ENCODE assay signal across 8 mouse cellular contexts in the genomic region with DNA sequence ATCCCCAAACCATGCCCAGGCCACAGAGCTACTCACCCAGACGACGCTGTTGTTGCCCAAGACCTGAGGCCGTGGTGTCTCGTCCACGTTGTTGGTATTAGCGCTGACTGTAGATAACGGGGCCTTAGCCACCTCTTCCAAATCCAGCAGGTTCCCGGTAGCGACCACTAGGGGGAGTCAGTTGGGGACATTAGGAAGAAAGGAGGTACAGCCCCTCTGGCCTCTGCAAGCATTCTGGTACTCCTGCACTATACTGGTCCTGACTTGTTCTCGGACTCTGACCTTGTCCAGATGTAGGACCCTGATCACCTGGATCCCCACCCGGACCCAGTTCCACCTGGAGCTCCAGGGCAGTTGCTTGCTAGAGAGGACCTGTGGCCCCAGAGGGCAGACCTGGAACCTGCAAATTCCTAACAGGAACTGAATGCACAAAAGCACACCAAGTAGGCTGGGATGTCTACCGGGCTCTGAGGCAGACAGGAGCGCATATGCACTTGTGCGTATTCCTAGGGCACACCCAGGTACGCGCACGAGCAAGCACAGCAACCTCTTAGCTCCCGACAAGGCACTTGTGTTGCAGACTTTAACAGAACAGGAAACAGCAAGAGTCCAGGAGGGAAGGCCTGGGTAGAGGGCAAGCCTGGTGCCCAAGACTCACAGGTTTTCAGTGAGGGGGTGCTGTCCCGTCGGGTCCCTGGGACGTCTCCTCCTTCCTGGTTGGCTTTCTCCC. TPM values are rescaled to one million over a fixed set of nuclear protein-coding genes. Genes with fewer than 3 reads are reported as not detected.
DNase-seq lines count a peak whose midpoint lies in the region; ATAC-seq and TF ChIP-seq lines count a peak whose summit lies in the region.

No protein-coding gene starts in this region.

- no peaks in the 10 kb centered on the region for H3K27me3 ChIP-seq in forebrain, postnatal 0 days (ENCODE audit: insufficient read depth, low read length)
- H3K27me3 ChIP-seq in forebrain, embryonic 14.5 days (replicated peaks; ENCODE audit: control insufficient read depth, insufficient read depth, low read length) = no peaks in the 10 kb centered on the region
- no peaks in the 10 kb centered on the region for H3K27me3 ChIP-seq in liver, embryonic 16.5 days (ENCODE audit: control insufficient read depth, insufficient read depth, low read depth, low read length)
- no peaks in the 10 kb centered on the region for H3K27me3 ChIP-seq in neural tube, embryonic 15.5 days (replicated peaks)

- DNase-seq in forebrain, postnatal 0 days = no peak
- no peak for DNase-seq in forebrain, embryonic 14.5 days (ENCODE audit: low spot score)
- peak; percentile 70 for DNase-seq in CD4-positive helper T cell, adult 2 months (ENCODE audit: low read depth, low spot score)
- DNase-seq in embryo, embryonic 10.5 days (ENCODE audit: low spot score) = peak; percentile 57
- no peak for DNase-seq in ovary, adult 18-20 months (ENCODE audit: low spot score)
- no peak for DNase-seq in urinary bladder, postnatal 4 days (ENCODE audit: low spot score in 2 of 2)

- 67% methylated on average over 21 of the region's 21 CpGs for WGBS in forebrain, postnatal 0 days
- WGBS in forebrain, embryonic 14.5 days = 67% methylated on average over 21 of the region's 21 CpGs
- WGBS in liver, embryonic 16.5 days (ENCODE audit: insufficient replicate concordance) = 42% methylated on average over 21 of the region's 21 CpGs
- 71% methylated on average over 21 of the region's 21 CpGs for WGBS in neural tube, embryonic 15.5 days

- no peaks in the 10 kb centered on the region for H3K9me3 ChIP-seq in forebrain, postnatal 0 days (ENCODE audit: low read length)
- no peaks in the 10 kb centered on the region for H3K9me3 ChIP-seq in forebrain, embryonic 14.5 days (replicated peaks; ENCODE audit: control insufficient read depth, low read length)
- H3K9me3 ChIP-seq in liver, embryonic 16.5 days (replicated peaks; ENCODE audit: control insufficient read depth, low read length) = no peaks in the 10 kb centered on the region
- no peaks in the 10 kb centered on the region for H3K9me3 ChIP-seq in neural tube, embryonic 15.5 days (replicated peaks)

- peak; percentile 41 for TF ChIP-seq CTCF in forebrain, postnatal 0 days (IDR thresholded peaks at IDR 0.05; ENCODE audit: low read depth)

- no peak overlapping the region for H3K27ac ChIP-seq in forebrain, postnatal 0 days (ENCODE audit: low read depth, low read length)
- no peak overlapping the region for H3K27ac ChIP-seq in forebrain, embryonic 14.5 days (ENCODE audit: low read depth, low read length)
- H3K27ac ChIP-seq in liver, embryonic 16.5 days (ENCODE audit: low read length) = no peak overlapping the region
- no peak overlapping the region for H3K27ac ChIP-seq in neural tube, embryonic 15.5 days (replicated peaks)

- no peak overlapping the region for H3K9ac ChIP-seq in forebrain, postnatal 0 days
- H3K9ac ChIP-seq in forebrain, embryonic 14.5 days (ENCODE audit: low read length) = no peak overlapping the region
- no peak overlapping the region for H3K9ac ChIP-seq in liver, embryonic 16.5 days (ENCODE audit: low read depth, low read length)
- H3K9ac ChIP-seq in neural tube, embryonic 15.5 days (replicated peaks) = no peak overlapping the region

- no peaks in the 10 kb centered on the region for H3K4me1 ChIP-seq in forebrain, postnatal 0 days (ENCODE audit: insufficient read depth)
- no peaks in the 10 kb centered on the region for H3K4me1 ChIP-seq in forebrain, embryonic 14.5 days (ENCODE audit: control insufficient read depth, insufficient read depth, low read length)
- peaks cover 67% of the 10 kb centered on the region for H3K4me1 ChIP-seq in liver, embryonic 16.5 days (ENCODE audit: control insufficient read depth, low read depth, low read length)
- peaks cover 17% of the 10 kb centered on the region for H3K4me1 ChIP-seq in neural tube, embryonic 15.5 days

- no peaks in the 10 kb centered on the region for H3K36me3 ChIP-seq in forebrain, postnatal 0 days (ENCODE audit: insufficient read depth)
- no peaks in the 10 kb centered on the region for H3K36me3 ChIP-seq in forebrain, embryonic 14.5 days (ENCODE audit: control insufficient read depth, insufficient read depth, low read length)
- H3K36me3 ChIP-seq in liver, embryonic 16.5 days (ENCODE audit: control insufficient read depth, insufficient read depth) = peaks cover 32% of the 10 kb centered on the region
- H3K36me3 ChIP-seq in neural tube, embryonic 15.5 days = no peaks in the 10 kb centered on the region

- no peak overlapping the region for H3K4me2 ChIP-seq in forebrain, postnatal 0 days (ENCODE audit: low read depth)
- H3K4me2 ChIP-seq in forebrain, embryonic 14.5 days (ENCODE audit: low read length) = no peak overlapping the region
- H3K4me2 ChIP-seq in liver, embryonic 16.5 days (ENCODE audit: low read depth, low read length) = no peak overlapping the region
- H3K4me2 ChIP-seq in neural tube, embryonic 15.5 days = no peak overlapping the region

- ATAC-seq in forebrain, postnatal 0 days = no peak
- ATAC-seq in forebrain, embryonic 14.5 days = no peak
- ATAC-seq in liver, embryonic 16.5 days (ENCODE audit: low read depth) = peak; percentile 12; the same call in 1 of the 2 replicates
- no peak for ATAC-seq in neural tube, embryonic 15.5 days (ENCODE audit: low FRiP score)

- no peak overlapping the region for H3K4me3 ChIP-seq in forebrain, postnatal 0 days (ENCODE audit: low read depth, low read length)
- no peak overlapping the region for H3K4me3 ChIP-seq in forebrain, embryonic 14.5 days (ENCODE audit: low read depth, low read length)
- no peak overlapping the region for H3K4me3 ChIP-seq in liver, embryonic 16.5 days (ENCODE audit: low read depth, low read length)
- no peak overlapping the region for H3K4me3 ChIP-seq in neural tube, embryonic 15.5 days (replicated peaks)

RNA-seq across cellular contexts. Expression of gene Ldlrap1, which starts 18.4 kb away (rescaled TPM):
- total RNA-seq in forebrain, postnatal 0 days (2014; rRNA removed) = 1.2 and 1.7 TPM in 2 replicates
- polyA plus RNA-seq in forebrain, postnatal 0 days (2015; fragmentation: Nextera tagmentation; extraction: Ambion mirVana) = 2.3 TPM in 2 replicates
- polyA plus RNA-seq in forebrain, embryonic 14.5 days (2014; fragmentation: Nextera tagmentation; extraction: Ambion mirVana) = 1.6 and 1.7 TPM in 2 replicates
- polyA plus RNA-seq in liver, embryonic 16.5 days (2015; fragmentation: Nextera tagmentation; extraction: Ambion mirVana) = 20.1 and 20.7 TPM in 2 replicates
- polyA plus RNA-seq in neural tube, embryonic 15.5 days (2015; fragmentation: Nextera tagmentation; extraction: Ambion mirVana) = 2.4 and 7.9 TPM in 2 replicates

RNA-seq across cellular contexts. Expression of gene Man1c1, which starts 45.4 kb away (rescaled TPM):
- total RNA-seq in forebrain, postnatal 0 days (2014; rRNA removed) = 8.3 and 9.9 TPM in 2 replicates
- polyA plus RNA-seq in forebrain, postnatal 0 days (2015; fragmentation: Nextera tagmentation; extraction: Ambion mirVana) = 1.7 and 2.4 TPM in 2 replicates
- polyA plus RNA-seq in forebrain, embryonic 14.5 days (2014; fragmentation: Nextera tagmentation; extraction: Ambion mirVana) = 1.5 and 1.9 TPM in 2 replicates
- polyA plus RNA-seq in liver, embryonic 16.5 days (2015; fragmentation: Nextera tagmentation; extraction: Ambion mirVana) = 0.97 and 1.2 TPM in 2 replicates
- 4.7 and 4.9 TPM in 2 replicates for polyA plus RNA-seq in neural tube, embryonic 15.5 days (2015; fragmentation: Nextera tagmentation; extraction: Ambion mirVana)

Comparison
In these comparisons a context has a peak if more than half of its experiments do, and no peak if none do; other contexts are left out.
1. DNase-seq: peak in CD4-positive helper T cell, adult 2 months (single experiment) and embryo, embryonic 10.5 days (single experiment); none in forebrain, postnatal 0 days (single experiment), forebrain, embryonic 14.5 days (single experiment), ovary, adult 18-20 months (single experiment) and urinary bladder, postnatal 4 days (0 of 2).